ENCODE assay signal across 20 mouse cellular contexts in genomic region chr4:132167436-132167835, GRCm38 (mm10). TPM values are rescaled to one million over a fixed set of nuclear protein-coding genes. Genes with fewer than 3 reads are reported as not detected.
DNase-seq lines count a peak whose midpoint lies in the region; ATAC-seq and TF ChIP-seq lines count a peak whose summit lies in the region.
"Had no signal": no experiment of that assay in that cellular context is flagged by ENCODE, and none has a peak within 500 bp of the region (broad histone marks: within the 10 kb centered on the region; RNA-seq: fewer than 3 reads in every experiment).

No protein-coding gene starts in this region.

- no peak for TF ChIP-seq EP300 in liver, postnatal 0 days (IDR thresholded peaks at IDR 0.05; ENCODE audit: low read depth)

- H3K27ac ChIP-seq in heart, embryonic 11.5 days (ENCODE audit: low read depth, low read length): no peak overlapping the region
- no peak overlapping the region for H3K27ac ChIP-seq in liver, adult 2 months (replicated peaks; ENCODE audit: insufficient read depth, low read depth, low read length)
- H3K27ac ChIP-seq in liver, postnatal 0 days (ENCODE audit: low read depth): no peak overlapping the region
- H3K27ac ChIP-seq: embryonic facial prominence, embryonic 13.5 days; forebrain, embryonic 12.5 days; gastrocnemius, adult 2 months; heart, adult 2 months; hindbrain, embryonic 13.5 days; intestine, embryonic 15.5 days had no signal

- no peaks in the 10 kb centered on the region for H3K9me3 ChIP-seq in heart, embryonic 11.5 days (replicated peaks; ENCODE audit: control insufficient read depth, low read length)
- H3K9me3 ChIP-seq in liver, postnatal 0 days (ENCODE audit: low read length): no peaks in the 10 kb centered on the region
- H3K9me3 ChIP-seq: forebrain, embryonic 12.5 days; hindbrain, embryonic 13.5 days; intestine, embryonic 15.5 days had no signal

- no peaks in the 10 kb centered on the region for H3K4me1 ChIP-seq in heart, embryonic 11.5 days (ENCODE audit: control insufficient read depth, insufficient read depth, low read length)
- H3K4me1 ChIP-seq in liver, adult 2 months (ENCODE audit: control insufficient read depth, insufficient read depth, low read length): no peaks in the 10 kb centered on the region
- H3K4me1 ChIP-seq in liver, postnatal 0 days (ENCODE audit: insufficient read depth): no peaks in the 10 kb centered on the region

- no peaks in the 10 kb centered on the region for H3K27me3 ChIP-seq in heart, embryonic 11.5 days (ENCODE audit: control insufficient read depth, insufficient read depth, low read length)
- no peaks in the 10 kb centered on the region for H3K27me3 ChIP-seq in liver, adult 2 months (ENCODE audit: control insufficient read depth, insufficient read depth, low read length)
- no peaks in the 10 kb centered on the region for H3K27me3 ChIP-seq in liver, postnatal 0 days (ENCODE audit: insufficient read depth, low read length)
- no peaks in the 10 kb centered on the region for H3K27me3 ChIP-seq in myocyte (ENCODE audit: control insufficient read depth, insufficient read depth, insufficient read length)
- H3K27me3 ChIP-seq: embryonic facial prominence, embryonic 13.5 days; forebrain, embryonic 12.5 days; hindbrain, embryonic 13.5 days; intestine, embryonic 15.5 days had no signal

- TF ChIP-seq POLR2A in liver, adult 2 months (IDR thresholded peaks at IDR 0.05; ENCODE audit: extremely low read depth, insufficient read depth, low read length): no peak
- TF ChIP-seq POLR2A in myocyte (IDR thresholded peaks at IDR 0.05; ENCODE audit: insufficient read length, low read depth): no peak

- H3K79me2 ChIP-seq in liver, adult 2 months (ENCODE audit: control insufficient read depth, insufficient read depth, low read length): no peaks in the 10 kb centered on the region
- H3K79me2 ChIP-seq in myocyte (ENCODE audit: control insufficient read depth, insufficient read depth): no peaks in the 10 kb centered on the region

- H3ac ChIP-seq in myocyte (ENCODE audit: control insufficient read depth, insufficient read length): no peak overlapping the region

- DNase-seq in heart, adult 18-20 months: peak; percentile 19 to 51
- DNase-seq in liver, adult 2 months (ENCODE audit: extremely low read depth, low read depth, low spot score): peak; percentile 29
- DNase-seq in liver, postnatal 0 days: no peak
- no peak for DNase-seq in urinary bladder, postnatal 10 days (ENCODE audit: low spot score)
- DNase-seq: adrenal gland, postnatal 10 days; cerebellum, adult 11-12 months; cerebellum, adult 9-10 months; cerebellum, postnatal 25 days; gastrocnemius, adult 2 months; gastrocnemius, postnatal 25 days had no signal

- no peak for ATAC-seq in heart, embryonic 11.5 days (replicated peaks; ENCODE audit: insufficient number of reproducible peaks, low FRiP score, low TSS enrichment)
- no peak for ATAC-seq in liver, postnatal 0 days
- peak; percentile 89 for ATAC-seq in granulocyte monocyte progenitor cell, adult 5-6 weeks (replicated peaks; ENCODE audit: poor library complexity, severe bottlenecking)
- ATAC-seq: intestine, embryonic 15.5 days had no signal

- no peak overlapping the region for H3K4me2 ChIP-seq in heart, embryonic 11.5 days
- H3K4me2 ChIP-seq in liver, postnatal 0 days (ENCODE audit: low read depth, low read length): no peak overlapping the region
- H3K4me2 ChIP-seq in myocyte (ENCODE audit: low read depth): peak overlapping the region; percentile 89
- H3K4me2 ChIP-seq: embryonic facial prominence, embryonic 13.5 days; forebrain, embryonic 12.5 days; hindbrain, embryonic 13.5 days; intestine, embryonic 15.5 days had no signal

- no peaks in the 10 kb centered on the region for H3K36me3 ChIP-seq in heart, embryonic 11.5 days (ENCODE audit: control insufficient read depth, insufficient read depth, low read length)
- H3K36me3 ChIP-seq in liver, adult 2 months (ENCODE audit: control insufficient read depth, insufficient read depth, low read length): no peaks in the 10 kb centered on the region
- no peaks in the 10 kb centered on the region for H3K36me3 ChIP-seq in liver, postnatal 0 days (replicated peaks; ENCODE audit: insufficient read depth, low read length)
- H3K36me3 ChIP-seq in myocyte (ENCODE audit: control insufficient read depth, insufficient read depth): no peaks in the 10 kb centered on the region
- H3K36me3 ChIP-seq: embryonic facial prominence, embryonic 13.5 days; forebrain, embryonic 12.5 days; hindbrain, embryonic 13.5 days; intestine, embryonic 15.5 days had no signal

- H3K9ac ChIP-seq in heart, embryonic 11.5 days (ENCODE audit: low read depth, low read length): no peak overlapping the region
- no peak overlapping the region for H3K9ac ChIP-seq in liver, adult 2 months (ENCODE audit: low read depth, low read length)
- no peak overlapping the region for H3K9ac ChIP-seq in liver, postnatal 0 days (replicated peaks)
- H3K9ac ChIP-seq: embryonic facial prominence, embryonic 13.5 days; forebrain, embryonic 12.5 days; hindbrain, embryonic 13.5 days; intestine, embryonic 15.5 days had no signal

- no peak overlapping the region for H3K4me3 ChIP-seq in heart, embryonic 11.5 days (ENCODE audit: low read depth, low read length)
- H3K4me3 ChIP-seq in liver, adult 2 months (ENCODE audit: insufficient read depth, low read depth, low read length): no peak overlapping the region
- no peak overlapping the region for H3K4me3 ChIP-seq in liver, postnatal 0 days (ENCODE audit: low read depth, low read length)
- no peak overlapping the region for H3K4me3 ChIP-seq in myocyte
- H3K4me3 ChIP-seq: embryonic facial prominence, embryonic 13.5 days; forebrain, embryonic 12.5 days; gastrocnemius, adult 2 months; heart, adult 2 months; hindbrain, embryonic 13.5 days; intestine, embryonic 15.5 days had no signal

- 77% methylated on average over 3 of the region's 3 CpGs for WGBS in heart, embryonic 11.5 days (ENCODE audit: insufficient replicate concordance)
- WGBS in liver, adult 2 months: 85% methylated on average over 3 of the region's 3 CpGs
- WGBS in liver, postnatal 0 days (ENCODE audit: insufficient replicate concordance): 69% methylated on average over 3 of the region's 3 CpGs

- no peak for TF ChIP-seq CTCF in liver, adult 2 months (IDR thresholded peaks at IDR 0.05; ENCODE audit: low read depth, low read length)
- no peak for TF ChIP-seq CTCF in liver, postnatal 0 days (IDR thresholded peaks at IDR 0.05; ENCODE audit: low read depth)

TF ChIP-seq in myocyte, 11 proteins besides CTCF, POLR2A, EP300 and RAD21:
- no peak for TF ChIP-seq CEBPB (IDR thresholded peaks at IDR 0.05; ENCODE audit: insufficient read depth, poor library complexity, severe bottlenecking)

RNA-seq across cellular contexts. Expression of gene Oprd1, which starts 23.1 kb away (rescaled TPM):
- under 1 TPM; 0.17 to 0.18 TPM for total RNA-seq in heart, adult 18-20 months (2021)
- polyA plus RNA-seq in heart, embryonic 11.5 days (2014; fragmentation: Nextera tagmentation; extraction: Ambion mirVana): 0.53 and 1.3 TPM in 2 replicates
- not detected in 2 replicates for total RNA-seq in liver, adult 2 months (2014; rRNA removed)
- polyA plus RNA-seq in liver, adult 2 months (2012; rRNA removed): 0.02 TPM in 1 of 2 replicates, not detected in the other
- not detected in 2 replicates for polyA plus RNA-seq in liver, postnatal 0 days (2015; fragmentation: Nextera tagmentation; extraction: Ambion mirVana)
- total RNA-seq in granulocyte monocyte progenitor cell, adult 5-6 weeks (2014; fragmentation: Nextera tagmentation): not detected in 2 replicates
- total RNA-seq in granulocyte monocyte progenitor cell, adult 5-6 weeks (2017): not detected in 2 replicates
- polyA plus RNA-seq in myocyte (2012; fragmentation: generic; extraction: Trizol): not detected
- total RNA-seq: gastrocnemius, adult 2 months; gastrocnemius, postnatal 25 days; hematopoietic stem cell, adult 5-6 weeks; MEL had no signal

RNA-seq across cellular contexts. Expression of gene Ythdf2, which starts 44.7 kb away (rescaled TPM):
- 10 to 100 TPM; 26.7 to 30.8 TPM for total RNA-seq in heart, adult 18-20 months (2021)
- polyA plus RNA-seq in heart, embryonic 11.5 days (2014; fragmentation: Nextera tagmentation; extraction: Ambion mirVana): 72.5 and 77.9 TPM in 2 replicates
- total RNA-seq in liver, adult 2 months (2014; rRNA removed): 11.2 and 13.5 TPM in 2 replicates
- 10.5 and 13.1 TPM in 2 replicates for polyA plus RNA-seq in liver, adult 2 months (2012; rRNA removed)
- polyA plus RNA-seq in liver, postnatal 0 days (2015; fragmentation: Nextera tagmentation; extraction: Ambion mirVana): 26.9 and 27.6 TPM in 2 replicates
- 55.2 and 65.3 TPM in 2 replicates for total RNA-seq in granulocyte monocyte progenitor cell, adult 5-6 weeks (2014; fragmentation: Nextera tagmentation)
- total RNA-seq in granulocyte monocyte progenitor cell, adult 5-6 weeks (2017): 63.6 and 81.8 TPM in 2 replicates
- 20.7 TPM for polyA plus RNA-seq in myocyte (2012; fragmentation: generic; extraction: Trizol)

Comparison
In these comparisons a context has a peak if more than half of its experiments do, and no peak if none do; other contexts are left out.
1. DNase-seq: peak in heart, adult 18-20 months (2 of 2) and liver, adult 2 months (single experiment); none in liver, postnatal 0 days (single experiment) and urinary bladder, postnatal 10 days (single experiment).